Mouse (Mus musculus) induced T-regulatory cell, adult 2 months (primary cell): ENCODE results near the gene 2310011J03Rik.

Source experiments
- DNase-seq: peaks from one replicate; pipeline ENCODE4 v3.0.0-alpha.2; 2012; ENCODE audit warnings: low read depth

The 2310011J03Rik gene

DNA sequence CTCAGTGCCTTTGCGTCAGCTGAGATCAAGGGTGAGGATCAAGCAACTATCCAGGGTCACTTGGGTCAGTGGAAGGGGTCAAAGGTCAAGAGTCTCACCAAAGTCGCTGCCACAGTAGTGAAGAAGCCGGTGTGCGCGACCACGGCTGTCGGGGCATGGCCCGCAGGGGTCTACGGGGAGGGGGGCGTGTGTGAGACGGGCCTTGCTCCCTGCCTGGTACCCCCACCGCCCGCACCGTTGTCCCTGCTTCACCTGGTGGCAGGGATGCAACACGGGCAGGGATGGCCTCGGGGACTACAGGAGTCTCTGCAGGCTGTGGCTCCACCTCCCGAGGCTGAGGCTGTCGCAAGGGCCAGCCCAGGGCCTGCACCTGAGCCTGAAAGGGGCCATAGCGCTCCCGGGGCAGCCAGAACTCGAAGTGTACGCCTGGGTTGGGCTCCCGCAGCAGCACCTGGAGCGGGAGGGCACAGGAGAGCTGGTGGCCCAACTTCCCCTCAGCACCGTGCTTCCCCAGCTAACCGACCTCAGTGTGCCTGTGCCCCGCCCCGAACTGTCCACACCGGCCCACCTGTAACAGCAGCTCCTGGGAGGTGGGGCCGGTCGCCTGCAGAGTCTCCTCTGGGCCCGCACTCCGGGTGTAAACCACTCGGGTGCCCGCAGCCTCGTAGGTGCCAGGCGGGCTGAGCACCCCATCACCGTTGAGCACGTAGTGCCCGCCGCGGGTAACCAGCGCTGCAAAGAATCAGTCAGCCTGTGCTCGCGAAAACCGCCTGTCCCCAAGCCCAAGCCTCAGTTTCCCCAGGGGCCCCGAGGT lies 21.4 kb upstream of the 2310011J03Rik start:
- DNase-seq, result peak; percentile 53

DNA sequence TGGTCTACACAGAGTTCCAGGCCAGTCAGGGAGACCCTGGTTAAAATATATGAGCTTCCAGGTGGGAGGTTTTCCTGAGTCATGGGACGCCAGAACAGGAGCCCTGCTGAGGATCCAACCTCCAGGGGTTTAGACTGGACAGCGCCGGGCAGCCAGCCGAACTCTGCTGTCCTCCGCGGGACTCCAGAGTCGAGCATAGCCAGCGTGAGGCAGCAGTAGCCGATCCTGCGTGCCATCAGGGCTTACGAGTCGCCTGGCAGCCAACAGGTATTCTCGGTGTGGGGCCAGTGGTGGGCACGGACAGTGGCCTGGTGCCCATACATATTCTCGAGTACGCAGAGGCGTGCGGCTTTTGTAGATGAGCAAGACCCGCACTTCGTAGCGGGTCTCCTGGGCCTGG lies 20.7 kb upstream of the 2310011J03Rik start:
- DNase-seq, result no peak

DNA sequence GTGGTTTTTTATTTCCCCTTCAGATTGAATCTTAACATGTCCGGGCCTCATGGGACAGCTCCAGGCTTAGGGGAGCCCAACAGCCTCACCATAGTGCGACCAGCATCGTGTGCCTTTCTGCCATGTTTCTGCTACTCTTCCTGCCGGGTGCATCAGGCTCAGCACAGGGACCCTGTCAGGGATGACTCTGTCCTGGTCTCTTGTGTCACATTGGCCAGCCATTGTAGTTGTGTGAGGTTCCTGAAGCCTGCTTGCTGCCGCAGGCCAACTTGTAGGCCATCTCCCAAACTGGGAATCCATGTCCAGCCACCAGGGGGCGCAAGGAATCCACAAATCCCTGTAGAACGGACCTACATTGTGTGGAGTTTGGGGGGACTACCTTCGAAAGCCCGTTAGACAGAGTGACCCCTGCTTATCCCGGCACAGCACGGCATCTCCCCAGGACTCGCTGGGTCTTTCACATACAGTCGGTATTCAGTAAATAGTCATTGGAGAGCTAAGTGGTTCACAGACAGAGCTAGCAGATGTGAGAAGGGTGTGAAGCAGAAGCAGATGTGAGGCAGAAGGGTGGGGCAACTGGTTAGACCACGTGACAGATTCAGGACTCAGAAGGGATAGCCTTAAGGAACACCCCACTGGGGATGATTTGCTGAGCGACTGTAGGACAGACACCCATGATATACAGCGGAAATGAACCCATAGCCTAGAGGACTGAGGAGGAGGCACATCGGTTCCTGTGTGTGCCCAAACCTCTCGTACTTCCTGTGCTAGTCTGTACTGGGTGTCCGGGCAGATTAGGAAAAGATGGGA lies 19.8 kb upstream of the 2310011J03Rik start:
- peak; percentile 91 for DNase-seq

DNA sequence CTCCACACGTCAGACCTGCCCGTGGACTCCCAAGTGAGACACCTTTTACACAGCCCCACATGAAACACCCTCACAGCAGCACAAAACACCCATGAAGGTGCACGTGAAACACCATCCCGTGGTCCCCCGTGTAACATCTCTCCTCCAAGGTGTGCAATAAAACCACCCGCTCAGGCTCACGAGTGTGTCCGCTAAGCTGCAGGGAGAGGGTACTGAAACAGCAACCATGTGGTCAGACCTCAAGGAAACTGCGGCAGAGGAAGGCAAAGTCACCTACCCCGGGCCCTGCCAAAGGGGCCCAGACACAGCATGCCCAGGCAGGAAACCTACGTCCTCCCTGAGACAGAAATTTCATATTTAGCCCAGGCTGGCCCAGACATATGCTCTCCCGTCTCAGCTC lies 15.9 kb upstream of the 2310011J03Rik start:
- peak; percentile 46 for DNase-seq

DNA sequence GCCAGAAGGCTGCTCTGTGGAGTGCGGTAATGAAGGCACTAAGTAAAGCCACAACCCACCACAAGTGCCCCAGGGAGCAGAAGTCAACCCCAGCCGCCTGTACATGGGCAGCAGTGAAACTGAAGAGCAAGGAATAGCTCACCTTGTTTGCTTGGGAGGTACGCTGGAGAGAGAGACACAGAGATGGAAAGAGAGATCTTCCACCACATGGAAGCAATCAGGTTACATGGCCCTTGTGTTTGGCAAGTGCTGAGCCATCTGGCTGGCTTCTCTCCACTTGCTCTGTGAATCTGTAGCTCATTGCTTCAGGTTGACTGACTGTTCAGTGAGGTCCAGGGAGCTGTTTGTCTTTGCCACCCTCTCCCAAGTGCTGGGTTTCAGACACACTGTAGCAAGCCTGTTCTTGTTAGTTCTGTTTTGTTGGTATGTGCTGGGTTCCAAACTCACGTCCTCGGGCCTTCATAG lies 12.2 kb upstream of the 2310011J03Rik start:
- DNase-seq, result no peak

DNA sequence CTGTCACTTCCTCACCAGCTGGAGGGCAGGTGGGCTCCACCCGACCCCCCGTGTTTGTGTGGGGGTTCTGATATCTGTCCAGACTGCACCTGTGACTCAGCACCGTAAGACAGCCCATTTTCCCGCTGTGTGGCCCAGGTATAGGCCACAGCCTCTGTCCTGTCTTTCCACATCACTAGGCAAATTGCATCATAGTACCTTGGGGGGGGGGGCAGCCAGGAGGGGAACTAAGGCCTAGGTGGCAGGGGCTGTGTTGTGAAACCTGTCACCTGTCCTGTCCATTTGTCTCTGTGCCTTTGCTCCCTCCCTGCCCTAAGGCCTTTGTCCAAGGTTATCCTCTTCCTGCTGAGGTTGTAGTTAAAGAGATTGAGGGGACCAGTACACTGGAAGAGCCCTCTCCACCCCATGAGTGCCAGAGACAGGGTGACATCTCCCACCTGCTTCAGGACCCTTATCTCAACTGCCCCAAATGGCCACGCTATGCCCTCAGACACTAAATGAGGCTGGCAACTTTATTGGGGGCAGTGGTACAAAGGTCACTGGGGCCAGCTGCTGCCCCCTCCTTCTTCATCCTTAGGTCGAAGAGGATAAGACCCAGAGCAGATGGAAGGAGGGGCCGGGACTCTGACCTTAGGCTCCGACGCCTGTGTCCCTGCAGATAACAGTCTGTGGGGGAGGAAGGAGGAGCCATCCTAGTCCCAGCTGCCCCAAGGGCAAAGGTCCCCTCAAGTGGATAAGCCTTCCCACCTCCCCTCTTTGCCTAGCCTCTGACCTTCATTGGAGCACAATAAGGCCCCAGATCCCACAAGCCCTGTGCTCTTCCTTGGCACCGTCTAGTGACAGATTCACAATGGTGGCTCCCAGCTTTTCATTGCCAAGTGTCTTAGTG lies 11.5 kb upstream of the 2310011J03Rik start:
- DNase-seq, result no peak

DNA sequence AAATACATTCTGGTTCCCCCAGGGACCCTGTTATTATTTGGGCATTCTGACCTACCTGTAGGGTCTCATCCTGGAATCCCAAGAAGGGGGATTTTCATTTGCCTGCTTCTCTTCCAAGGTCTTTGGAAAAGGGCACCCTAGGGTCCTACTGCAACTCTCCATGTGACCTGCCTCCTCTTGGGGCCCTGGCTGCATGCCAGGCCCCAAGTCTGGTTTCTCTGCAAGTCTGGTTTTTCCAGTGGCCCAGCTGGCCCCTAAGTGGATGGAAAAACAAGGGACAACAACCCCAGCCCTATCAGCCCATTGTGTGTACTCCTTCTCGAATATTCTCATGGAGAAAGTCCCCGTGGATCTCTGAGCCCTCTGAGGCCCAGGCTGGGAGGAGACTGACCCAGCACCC lies 10.6 kb upstream of the 2310011J03Rik start:
- DNase-seq, result no peak

DNA sequence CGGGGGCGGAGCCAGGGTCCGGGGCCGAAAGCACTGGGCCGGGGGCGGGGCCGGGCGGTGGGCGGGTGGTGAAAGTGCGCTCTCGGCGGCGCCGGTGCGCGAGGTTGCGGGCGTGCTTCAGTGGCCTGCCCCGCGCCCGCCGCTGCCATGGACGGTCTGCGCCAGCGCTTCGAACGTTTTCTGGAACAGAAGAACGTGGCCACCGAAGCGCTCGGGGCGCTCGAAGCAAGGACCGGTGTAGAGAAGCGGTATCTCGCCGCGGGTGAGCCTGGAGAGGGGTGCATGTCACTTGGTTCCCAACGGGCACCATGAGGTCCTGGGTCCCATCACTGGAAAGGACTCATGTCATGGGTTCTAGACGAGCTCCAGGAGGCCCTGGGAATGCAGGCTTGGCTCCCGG lies 9.7 kb upstream of the 2310011J03Rik start:
- no peak for DNase-seq

DNA sequence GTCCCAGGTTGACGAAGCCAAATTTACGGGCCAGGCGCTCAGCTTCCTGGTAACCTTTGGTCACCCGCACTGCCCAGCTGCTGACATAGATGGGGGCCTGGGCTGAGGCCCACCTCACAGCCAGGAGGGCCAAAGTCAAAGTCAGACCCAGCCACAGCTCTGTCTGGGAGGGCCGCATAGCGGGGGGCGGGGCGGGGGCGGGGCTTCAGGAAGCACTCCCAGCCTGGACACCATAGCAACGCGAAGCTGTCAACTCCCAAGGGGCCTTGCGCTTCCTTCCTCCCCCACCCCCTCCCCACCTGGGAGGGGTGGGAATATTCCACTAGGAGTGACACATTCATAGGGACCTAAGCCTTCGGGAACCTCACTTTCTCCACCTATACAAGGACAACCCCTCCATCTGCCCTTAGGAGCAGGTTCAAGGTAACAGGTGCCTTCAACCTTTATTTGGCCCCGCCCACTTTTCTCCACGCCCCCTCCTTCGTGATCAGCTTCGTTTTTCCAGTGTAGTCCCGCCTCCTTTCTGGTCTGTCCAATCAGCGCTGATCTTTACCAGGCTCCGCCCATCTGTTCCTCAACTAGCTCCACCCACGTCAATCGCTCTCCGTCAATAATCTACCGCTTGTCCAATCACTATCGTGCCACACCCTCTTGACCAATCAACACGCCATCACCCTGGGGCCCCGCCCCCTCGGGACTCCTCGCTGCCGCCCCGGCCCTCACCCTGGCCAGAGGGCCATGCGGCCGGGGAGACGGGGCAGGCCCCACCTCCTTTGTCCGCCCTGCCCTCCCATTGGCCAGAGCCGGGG lies 9.1 kb upstream of the 2310011J03Rik start, which contains the start of the genes Pcsk4 and Reep6:
Gene Pcsk4 (minus strand): TSS at position 226 of the 809 bp plus-strand sequence.
Gene Reep6 (plus strand): TSS at position 681 of the 809 bp plus-strand sequence.
- DNase-seq, result peak; percentile 97

DNA sequence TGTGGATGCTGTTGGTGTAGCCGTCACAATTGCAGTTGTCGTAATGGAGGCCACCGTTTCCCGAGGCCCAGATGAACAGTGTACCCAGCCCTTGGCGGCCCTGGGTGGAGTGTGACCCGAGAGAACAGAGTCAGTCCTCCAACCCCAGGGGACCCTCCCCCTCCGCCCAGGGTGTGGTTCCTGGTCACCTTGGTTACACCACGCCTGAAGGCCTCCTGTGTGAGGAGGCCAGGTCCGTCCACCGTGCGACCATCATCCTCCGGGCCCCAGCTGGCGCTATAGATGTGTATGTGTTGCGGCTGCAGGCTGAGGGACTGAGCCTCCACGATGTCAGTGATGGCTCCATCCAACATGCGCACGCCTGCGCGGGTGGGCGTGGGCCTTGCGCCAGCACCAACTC lies 4.7 kb upstream of the 2310011J03Rik start:
- DNase-seq, result no peak

DNA sequence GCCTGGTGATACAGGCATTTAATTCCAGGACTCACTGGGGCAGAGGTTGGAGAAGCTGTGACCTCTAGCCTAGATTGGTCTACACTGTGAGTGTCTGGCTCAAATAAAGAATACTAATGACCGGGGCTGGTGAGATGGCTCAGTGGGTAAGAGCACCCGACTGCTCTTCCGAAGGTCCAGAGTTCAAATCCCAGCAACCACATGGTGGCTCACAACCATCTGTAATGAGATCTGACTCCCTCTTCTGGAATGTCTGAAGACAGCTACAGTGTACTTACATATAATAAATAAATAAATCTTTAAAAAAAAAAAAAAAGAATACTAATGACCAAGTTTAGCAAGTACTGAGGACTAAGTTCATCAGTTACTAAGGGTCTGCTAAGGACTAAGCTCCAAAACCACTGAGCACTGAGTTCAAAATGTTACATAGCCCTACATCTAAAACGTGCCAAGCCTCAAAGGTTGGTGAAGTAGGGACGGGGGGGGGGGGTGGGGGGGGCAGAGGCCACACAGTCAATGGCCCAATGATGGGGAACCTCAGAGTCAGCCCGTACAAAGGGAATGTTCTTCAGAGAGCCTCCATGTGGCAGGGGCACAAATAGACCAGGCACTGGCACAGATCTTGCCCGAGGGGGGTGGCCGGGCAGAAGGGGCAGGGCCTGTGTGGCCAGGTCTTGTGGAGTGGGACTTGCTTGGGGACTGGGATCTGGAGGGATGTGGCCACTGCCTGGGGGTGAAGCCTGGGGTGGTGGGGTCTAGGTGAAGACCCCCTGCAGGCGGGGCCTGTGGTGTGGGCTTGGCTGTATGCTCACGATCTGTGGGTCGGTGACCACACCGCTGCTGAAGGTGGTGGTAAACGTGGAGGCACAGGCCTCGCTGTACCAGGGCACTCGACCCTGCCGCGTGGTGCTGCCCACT lies 4.0 kb upstream of the 2310011J03Rik start:
- DNase-seq, result no peak

DNA sequence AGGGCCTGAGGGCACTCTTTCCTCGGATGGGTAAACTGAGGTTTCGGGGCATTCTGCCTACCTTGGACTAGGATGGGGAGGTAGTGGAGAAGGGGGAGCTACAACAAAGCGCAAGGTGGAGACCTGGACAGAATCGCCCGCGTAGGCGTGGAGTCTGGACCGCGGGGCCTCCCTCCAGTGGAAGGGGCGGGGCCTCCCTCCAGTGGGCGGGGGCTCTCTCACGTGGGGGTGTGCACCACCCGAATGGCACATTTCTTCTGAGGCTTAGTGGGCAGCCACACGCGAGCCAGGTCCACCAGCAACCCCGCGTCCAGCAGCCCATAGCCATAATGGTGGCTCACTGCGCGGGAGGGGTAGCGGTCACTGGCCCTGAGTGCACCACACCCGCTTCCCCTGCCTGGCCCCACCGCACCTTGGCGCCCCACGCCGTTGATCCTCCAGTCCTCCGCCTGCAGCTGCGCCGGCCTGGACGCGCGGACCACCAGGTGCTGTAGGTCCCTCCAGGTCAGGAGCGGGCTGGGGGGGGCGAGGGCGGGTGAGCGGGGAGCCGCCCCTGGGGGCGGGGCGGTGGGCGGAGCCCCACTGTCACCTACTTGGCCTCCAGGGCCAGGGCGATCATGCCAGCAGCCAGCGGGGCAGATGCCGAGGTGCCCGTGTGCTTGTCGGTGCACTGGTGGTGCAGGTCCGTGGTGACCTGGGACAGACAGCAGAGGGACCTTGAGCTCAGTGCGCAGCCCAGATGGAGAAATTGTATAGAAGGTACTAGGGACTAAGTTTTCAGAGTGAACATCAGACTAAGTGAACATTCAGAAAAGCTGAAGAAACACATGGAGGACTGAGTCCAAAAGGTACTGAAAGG lies 3.2 kb upstream of the 2310011J03Rik start:
- peak; percentile 85 for DNase-seq

DNA sequence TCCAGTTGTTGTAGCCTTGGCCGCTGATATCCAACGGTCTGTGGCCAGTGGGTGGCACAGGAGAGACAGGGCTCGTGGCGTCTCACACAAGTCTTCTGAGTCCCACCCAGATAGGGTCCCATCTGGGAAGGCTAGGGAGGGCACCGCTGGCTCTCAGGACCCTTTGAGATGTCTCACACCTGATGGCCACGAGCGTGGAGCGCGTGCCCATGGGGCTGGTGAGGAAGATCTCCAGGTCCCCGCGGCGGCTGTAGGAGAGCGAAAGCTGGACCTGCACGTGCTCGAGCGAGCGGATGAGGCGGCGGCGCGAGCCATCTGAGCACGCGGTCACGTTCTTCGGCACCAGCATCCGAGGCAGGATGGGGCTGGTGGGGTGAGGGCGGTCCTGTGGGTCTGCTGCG lies 2.5 kb upstream of the 2310011J03Rik start:
- DNase-seq, result peak; percentile 76

DNA sequence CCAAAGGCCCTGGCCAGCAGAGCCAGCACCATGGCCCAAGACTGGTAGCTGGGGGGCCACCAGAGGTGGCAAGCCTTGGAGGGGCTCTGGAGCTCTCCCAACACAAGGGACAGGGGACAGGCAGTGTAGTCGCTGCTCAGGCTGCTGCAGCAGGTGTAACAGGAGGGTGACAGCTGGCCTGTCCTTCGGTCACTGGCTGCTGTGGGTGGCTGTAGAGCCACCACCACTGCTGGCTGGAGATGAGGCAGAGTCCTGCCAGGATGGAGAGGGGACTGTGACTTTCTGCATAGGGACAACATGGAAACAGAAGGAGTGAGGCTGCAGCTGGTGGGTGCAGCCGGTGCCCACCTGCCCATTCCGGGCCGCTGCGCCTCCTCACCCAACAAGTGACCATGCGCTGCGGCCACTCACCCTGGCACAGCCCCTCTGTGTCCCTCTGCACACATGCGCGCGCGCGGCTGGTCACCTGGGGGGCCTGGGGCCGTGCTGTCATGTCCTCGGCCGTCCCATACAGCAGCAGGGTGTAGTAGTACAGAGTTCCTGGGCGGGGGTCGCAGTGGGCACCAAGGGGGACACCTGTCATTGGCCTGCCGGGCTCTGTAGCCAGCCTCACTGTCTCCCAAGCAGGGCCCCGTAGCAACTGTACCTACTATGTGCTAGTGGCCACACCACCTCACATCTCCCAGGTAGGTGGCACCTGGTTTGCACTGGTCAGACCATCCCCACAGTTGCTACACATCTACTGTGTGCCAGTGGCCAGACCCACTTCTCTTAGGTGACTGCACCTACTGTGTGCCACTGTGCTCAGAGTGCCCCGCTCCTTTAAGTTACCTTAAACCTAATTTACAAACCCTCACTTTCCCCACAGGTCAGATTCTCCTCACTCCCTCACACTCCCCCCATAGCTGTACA lies 1.6 kb upstream of the 2310011J03Rik start:
- no peak for DNase-seq

DNA sequence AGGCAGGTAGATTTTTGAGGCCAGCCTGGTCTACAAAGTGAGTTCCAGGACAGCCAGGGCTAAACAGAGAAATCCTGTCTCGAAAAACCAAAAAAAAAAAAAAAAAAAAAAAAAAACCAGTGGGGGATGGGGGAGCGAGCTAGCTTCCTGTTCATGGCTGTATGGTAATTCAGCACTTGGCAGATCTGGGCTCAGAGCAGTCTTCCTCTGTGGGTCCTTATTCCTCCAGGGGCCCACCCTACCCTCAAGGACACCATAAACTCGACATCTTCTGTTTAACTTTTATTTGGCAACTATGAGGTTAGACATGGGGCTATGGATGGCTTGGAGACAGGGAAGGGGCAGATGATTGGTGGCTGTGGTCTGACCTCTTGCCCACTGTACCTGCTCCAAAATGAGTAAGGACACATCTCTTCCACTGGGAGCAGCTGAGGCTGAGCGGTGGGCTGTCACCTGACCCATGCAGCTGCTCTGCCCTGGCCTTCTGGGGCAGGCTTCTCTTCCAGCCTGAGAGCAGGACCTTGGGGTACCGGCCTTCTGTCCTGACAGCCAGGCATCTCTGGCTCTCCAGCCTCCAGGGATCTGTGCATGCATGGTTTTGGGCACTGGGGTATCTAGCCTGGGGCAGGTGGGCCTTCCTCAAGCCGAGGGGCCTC lies 805 bp upstream of the 2310011J03Rik start:
- peak; percentile 80 for DNase-seq

DNA sequence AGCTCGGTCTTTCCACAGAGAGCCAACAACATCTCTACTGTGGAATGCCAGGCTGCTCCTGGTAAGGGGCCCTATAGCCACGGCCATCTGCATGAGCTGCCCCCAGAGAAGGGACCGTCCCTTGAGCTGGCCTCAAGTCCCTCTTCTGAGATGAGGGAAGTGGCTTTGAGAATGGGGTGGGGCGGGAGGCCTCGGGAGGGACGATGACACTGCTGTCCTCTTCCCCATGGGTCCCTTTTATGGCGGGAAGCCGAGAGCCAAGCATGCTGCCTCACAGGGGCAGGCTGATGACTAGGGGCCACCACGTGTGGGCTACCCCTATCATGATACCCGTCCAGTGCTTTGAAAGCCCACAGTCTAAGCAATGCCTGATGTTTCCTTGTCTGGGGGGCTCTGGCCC lies 3.3 kb downstream of the 2310011J03Rik start:
- no peak for DNase-seq

DNA sequence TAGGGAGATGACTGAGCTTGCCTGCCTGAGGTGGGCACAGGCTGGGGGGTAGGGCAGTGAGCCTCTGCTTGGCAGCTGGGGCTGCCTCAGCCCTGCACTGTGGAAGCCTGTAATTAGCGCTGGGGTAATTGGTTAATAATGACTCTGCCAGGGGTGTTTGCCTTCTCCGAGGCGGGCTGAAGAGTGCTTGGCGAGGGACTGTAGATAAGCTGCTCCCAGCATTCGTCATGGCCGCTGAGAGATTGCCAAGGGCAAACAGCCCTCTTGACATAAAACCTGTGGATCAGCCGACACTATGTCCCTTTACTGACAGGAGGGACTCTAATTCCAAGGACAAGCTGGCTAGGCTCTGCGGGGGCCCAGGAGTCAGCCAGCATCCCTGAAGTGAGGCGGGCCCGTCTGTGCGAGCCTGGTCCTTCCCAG lies 4.0 kb downstream of the 2310011J03Rik start:
- no peak for DNase-seq
